Mouse (Mus musculus): ENCODE data around the gene Nyap2. TPM values are rescaled to one million over a fixed set of nuclear protein-coding genes. Genes with fewer than 3 reads are reported as not detected.
A peak's percentile ranks its signal among the peaks of the same experiment; 100 is the strongest.
"Not testable (repeated sequence)": the region's sequence is repeated elsewhere in the genome, so short reads cannot be mapped to it uniquely, and the experiment has no call there.

Gene Nyap2
- polyA plus RNA-seq, 1 experiment from 2014 or later: 14.8 TPM

- ATAC-seq (ENCODE audit: low FRiP score, low TSS enrichment): no peak
- no peak for DNase-seq
- Histone ChIP-seq H3K4me2 (ENCODE audit: low read length) (no peak overlapping the region), H3K9ac (replicated peaks; ENCODE audit: low read length) (no peak overlapping the region), H3K27me3 (ENCODE audit: control insufficient read depth, insufficient read depth, low read length) (no peaks in the 10 kb centered on the region), H3K9me3 (ENCODE audit: control insufficient read depth, low read length) (no peaks in the 10 kb centered on the region), H3K36me3 (ENCODE audit: control insufficient read depth, insufficient read depth, low read length) (no peaks in the 10 kb centered on the region), H3K4me3 (replicated peaks; ENCODE audit: low read depth, low read length) (no peak overlapping the region), H3K27ac (replicated peaks; ENCODE audit: low read depth, low read length) (no peak overlapping the region), H3K4me1 (ENCODE audit: control insufficient read depth, insufficient read depth, low read length) (no peaks in the 10 kb centered on the region)
- 3% methylated on average over 2 of the region's 2 CpGs for WGBS
These were observed 155.1 kb downstream of the Nyap2 start for GRCm38 (mm10) chr1:81231759-81232406.

GRCm38 (mm10) chr1:81232407-81232789 lies 155.6 kb downstream of the Nyap2 start:
- 68% methylated on average over 5 of the region's 5 CpGs for WGBS
- not testable (repeated sequence) for ATAC-seq (ENCODE audit: low FRiP score, low TSS enrichment); H3K4me1 ChIP-seq (ENCODE audit: control insufficient read depth, insufficient read depth, low read length); H3K9ac ChIP-seq (replicated peaks; ENCODE audit: low read length); H3K27ac ChIP-seq (replicated peaks; ENCODE audit: low read depth, low read length); H3K27me3 ChIP-seq (ENCODE audit: control insufficient read depth, insufficient read depth, low read length); H3K4me2 ChIP-seq (ENCODE audit: low read length); H3K9me3 ChIP-seq (ENCODE audit: control insufficient read depth, low read length); DNase-seq; H3K36me3 ChIP-seq (ENCODE audit: control insufficient read depth, insufficient read depth, low read length); H3K4me3 ChIP-seq (replicated peaks; ENCODE audit: low read depth, low read length)

DNA sequence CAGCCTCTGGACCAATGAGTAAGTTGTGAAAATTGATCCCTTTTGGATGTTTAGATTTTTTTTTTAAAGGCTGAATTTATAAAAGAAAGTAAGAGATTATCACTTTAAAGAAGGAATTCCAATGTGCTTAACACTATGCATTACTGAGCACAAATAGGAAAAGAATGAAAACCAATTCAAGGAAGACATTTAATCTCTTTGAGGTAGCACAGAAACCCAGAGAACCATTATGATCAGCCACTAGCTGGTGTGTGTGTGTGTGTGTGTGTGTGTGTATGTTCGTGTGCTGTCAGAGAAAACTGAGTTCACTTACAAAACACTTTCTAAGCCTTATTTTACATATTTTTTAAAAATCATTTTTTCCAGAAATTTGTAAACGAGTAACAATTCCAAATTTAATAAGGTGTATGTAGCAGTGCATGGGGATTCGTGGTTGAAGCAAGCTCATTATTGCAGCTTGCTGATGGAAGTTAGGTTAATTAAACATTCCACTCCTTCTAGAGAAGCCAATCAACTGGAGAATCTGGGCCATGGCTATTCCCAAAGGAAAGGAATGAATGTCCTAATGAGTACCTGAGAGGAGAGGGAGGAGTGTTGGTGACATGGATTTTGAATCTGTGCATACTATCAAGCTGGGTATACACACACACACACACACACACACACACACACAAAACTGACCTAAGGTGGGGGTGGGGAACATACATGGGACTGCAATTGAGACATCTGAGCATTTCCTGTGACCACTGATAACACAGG lies 171.9 kb downstream of the Nyap2 start:
- Histone ChIP-seq H3K9ac (replicated peaks; ENCODE audit: low read length) (no peak overlapping the region), H3K4me2 (ENCODE audit: low read length) (no peak overlapping the region), H3K9me3 (ENCODE audit: control insufficient read depth, low read length) (no peaks in the 10 kb centered on the region), H3K27ac (replicated peaks; ENCODE audit: low read depth, low read length) (no peak overlapping the region), H3K4me3 (replicated peaks; ENCODE audit: low read depth, low read length) (no peak overlapping the region), H3K36me3 (ENCODE audit: control insufficient read depth, insufficient read depth, low read length) (no peaks in the 10 kb centered on the region), H3K4me1 (ENCODE audit: control insufficient read depth, insufficient read depth, low read length) (no peaks in the 10 kb centered on the region), H3K27me3 (ENCODE audit: control insufficient read depth, insufficient read depth, low read length) (no peaks in the 10 kb centered on the region)
- ATAC-seq (ENCODE audit: low FRiP score, low TSS enrichment): no peak
- DNase-seq: peak; percentile 15
- 47% methylated on average over 3 of the region's 3 CpGs for WGBS

- Histone ChIP-seq H3K27ac (replicated peaks; ENCODE audit: low read depth, low read length) (no peak overlapping the region), H3K4me3 (replicated peaks; ENCODE audit: low read depth, low read length) (no peak overlapping the region), H3K9ac (replicated peaks; ENCODE audit: low read length) (no peak overlapping the region), H3K4me1 (ENCODE audit: control insufficient read depth, insufficient read depth, low read length) (no peaks in the 10 kb centered on the region), H3K4me2 (ENCODE audit: low read length) (no peak overlapping the region), H3K27me3 (ENCODE audit: control insufficient read depth, insufficient read depth, low read length) (no peaks in the 10 kb centered on the region), H3K36me3 (ENCODE audit: control insufficient read depth, insufficient read depth, low read length) (no peaks in the 10 kb centered on the region), H3K9me3 (ENCODE audit: control insufficient read depth, low read length) (no peaks in the 10 kb centered on the region)
- DNase-seq (no peak), ATAC-seq (ENCODE audit: low FRiP score, low TSS enrichment) (no peak)
- WGBS: 91% methylated on average over 11 of the region's 11 CpGs
These were observed 173.3 kb downstream of the Nyap2 start for GRCm38 (mm10) chr1:81250068-81250467.

GRCm38 (mm10) chr1:81266441-81266840 lies 189.7 kb downstream of the Nyap2 start:
- no peak for ATAC-seq (ENCODE audit: low FRiP score, low TSS enrichment)
- Histone ChIP-seq H3K9ac (replicated peaks; ENCODE audit: low read length) (no peak overlapping the region), H3K27ac (replicated peaks; ENCODE audit: low read depth, low read length) (no peak overlapping the region), H3K4me3 (replicated peaks; ENCODE audit: low read depth, low read length) (no peak overlapping the region), H3K36me3 (ENCODE audit: control insufficient read depth, insufficient read depth, low read length) (0 out of 2 replicates have a peak, but pooled peaks cover 3% of the 10 kb centered on the region), H3K9me3 (ENCODE audit: control insufficient read depth, low read length) (no peaks in the 10 kb centered on the region), H3K4me2 (ENCODE audit: low read length) (no peak overlapping the region), H3K4me1 (ENCODE audit: control insufficient read depth, insufficient read depth, low read length) (0 out of 2 replicates have a peak, but pooled peaks cover 2% of the 10 kb centered on the region), H3K27me3 (ENCODE audit: control insufficient read depth, insufficient read depth, low read length) (no peaks in the 10 kb centered on the region)
- WGBS: 48% methylated on average over 3 of the region's 3 CpGs
- no peak for DNase-seq

DNA sequence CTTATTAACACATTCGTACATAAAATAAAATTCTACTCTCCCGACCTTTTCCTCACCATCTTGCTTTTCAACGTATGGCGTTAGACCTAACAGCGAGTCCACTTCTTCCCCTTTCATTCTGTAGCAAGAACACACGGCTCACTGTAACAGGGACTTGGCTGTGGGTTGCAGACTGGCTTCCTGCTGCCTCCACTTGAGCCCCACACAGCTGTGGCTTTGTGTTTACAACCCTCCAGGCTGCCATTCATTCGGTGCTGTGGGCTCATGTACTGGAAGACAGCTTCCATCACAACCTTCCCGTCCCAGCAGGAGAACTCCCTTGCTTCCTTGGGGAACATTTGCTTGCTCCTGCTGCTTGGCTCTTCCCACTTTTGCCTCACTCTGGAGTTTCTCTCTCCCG lies 204.2 kb downstream of the Nyap2 start:
- Histone ChIP-seq H3K4me2 (ENCODE audit: low read length) (no peak overlapping the region), H3K9ac (replicated peaks; ENCODE audit: low read length) (no peak overlapping the region), H3K4me1 (ENCODE audit: control insufficient read depth, insufficient read depth, low read length) (0 out of 2 replicates have a peak, but pooled peaks cover 4% of the 10 kb centered on the region), H3K27ac (replicated peaks; ENCODE audit: low read depth, low read length) (no peak overlapping the region), H3K27me3 (ENCODE audit: control insufficient read depth, insufficient read depth, low read length) (no peaks in the 10 kb centered on the region), H3K9me3 (ENCODE audit: control insufficient read depth, low read length) (peaks cover 5% of the 10 kb centered on the region; the same call in 1 of the 2 replicates), H3K4me3 (replicated peaks; ENCODE audit: low read depth, low read length) (no peak overlapping the region), H3K36me3 (ENCODE audit: control insufficient read depth, insufficient read depth, low read length) (no peaks in the 10 kb centered on the region)
- no peak for ATAC-seq (ENCODE audit: low FRiP score, low TSS enrichment)
- 55% methylated on average over 9 of the region's 9 CpGs for WGBS
- no peak for DNase-seq

GRCm38 (mm10) chr1:81285633-81286032 lies 208.9 kb downstream of the Nyap2 start:
- Histone ChIP-seq H3K4me3 (replicated peaks; ENCODE audit: low read depth, low read length) (no peak overlapping the region), H3K9me3 (ENCODE audit: control insufficient read depth, low read length) (peaks cover 5% of the 10 kb centered on the region; the same call in 1 of the 2 replicates), H3K36me3 (ENCODE audit: control insufficient read depth, insufficient read depth, low read length) (no peaks in the 10 kb centered on the region), H3K4me2 (ENCODE audit: low read length) (no peak overlapping the region), H3K27me3 (ENCODE audit: control insufficient read depth, insufficient read depth, low read length) (no peaks in the 10 kb centered on the region), H3K4me1 (ENCODE audit: control insufficient read depth, insufficient read depth, low read length) (no peaks in the 10 kb centered on the region), H3K27ac (replicated peaks; ENCODE audit: low read depth, low read length) (no peak overlapping the region), H3K9ac (replicated peaks; ENCODE audit: low read length) (no peak overlapping the region)
- ATAC-seq (ENCODE audit: low FRiP score, low TSS enrichment) (no peak), DNase-seq (no peak)
- WGBS: 84% methylated on average over 3 of the region's 3 CpGs

DNA sequence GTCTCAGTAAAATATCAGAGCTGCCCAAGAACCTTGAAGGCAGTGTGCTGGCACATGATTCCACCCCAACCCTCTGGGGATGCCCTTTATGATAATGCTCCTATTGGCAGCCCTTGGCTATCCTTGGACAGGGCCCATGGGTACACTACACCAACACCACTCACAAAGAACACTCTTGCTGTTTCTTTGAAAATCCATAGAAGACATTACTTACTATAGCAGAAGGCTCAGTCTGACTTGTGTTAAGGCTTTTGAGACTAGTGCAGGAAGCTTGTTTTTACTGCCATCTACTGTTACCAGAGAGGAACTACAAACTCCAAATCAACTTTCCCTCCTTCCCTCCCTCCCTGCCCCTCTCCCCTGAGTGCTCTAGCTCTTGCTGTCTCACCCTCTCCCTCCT lies 210.3 kb downstream of the Nyap2 start:
- ATAC-seq (ENCODE audit: low FRiP score, low TSS enrichment): peak; percentile 84
- peak; percentile 86 for DNase-seq
- H3K4me3 ChIP-seq (replicated peaks; ENCODE audit: low read depth, low read length): no peak overlapping the region
- H3K9me3 ChIP-seq (ENCODE audit: control insufficient read depth, low read length): peaks cover 5% of the 10 kb centered on the region; the same call in 1 of the 2 replicates
- H3K27me3 ChIP-seq (ENCODE audit: control insufficient read depth, insufficient read depth, low read length): no peaks in the 10 kb centered on the region
- no peaks in the 10 kb centered on the region for H3K36me3 ChIP-seq (ENCODE audit: control insufficient read depth, insufficient read depth, low read length)
- H3K9ac ChIP-seq (replicated peaks; ENCODE audit: low read length): no peak overlapping the region
- H3K4me1 ChIP-seq (ENCODE audit: control insufficient read depth, insufficient read depth, low read length): no peaks in the 10 kb centered on the region
- H3K4me2 ChIP-seq (ENCODE audit: low read length): no peak overlapping the region
- no peak overlapping the region for H3K27ac ChIP-seq (replicated peaks; ENCODE audit: low read depth, low read length)

- no peak overlapping the region for H3K27ac ChIP-seq (replicated peaks; ENCODE audit: low read depth, low read length)
- no peak overlapping the region for H3K4me3 ChIP-seq (replicated peaks; ENCODE audit: low read depth, low read length)
- no peak for ATAC-seq (ENCODE audit: low FRiP score, low TSS enrichment)
- H3K4me2 ChIP-seq (ENCODE audit: low read length): no peak overlapping the region
- no peak overlapping the region for H3K9ac ChIP-seq (replicated peaks; ENCODE audit: low read length)
- no peaks in the 10 kb centered on the region for H3K36me3 ChIP-seq (ENCODE audit: control insufficient read depth, insufficient read depth, low read length)
- WGBS: 46% methylated on average over 4 of the region's 4 CpGs
- H3K4me1 ChIP-seq (ENCODE audit: control insufficient read depth, insufficient read depth, low read length): no peaks in the 10 kb centered on the region
- peak; percentile 81 for DNase-seq
- H3K27me3 ChIP-seq (ENCODE audit: control insufficient read depth, insufficient read depth, low read length): no peaks in the 10 kb centered on the region
- no peaks in the 10 kb centered on the region for H3K9me3 ChIP-seq (ENCODE audit: control insufficient read depth, low read length)
These were observed 224.0 kb downstream of the Nyap2 start for GRCm38 (mm10) chr1:81300735-81301134.
